Mouse (Mus musculus) midbrain, embryonic 12.5 days (tissue): ENCODE measurements around the gene Mad1l1. TPM values are rescaled to one million over a fixed set of nuclear protein-coding genes. Genes with fewer than 3 reads are reported as not detected.

ENCODE experiments used
- ATAC-seq: fragments of 200-750 bp; cut with Nextera tagmentation; 2 replicates; pipeline ENCODE4 v1.8.0; 2017; ENCODE audit warnings: low read depth, moderate TSS enrichment, moderate library complexity; ENCODE audit not compliant: low FRiP score
- H3K27ac ChIP-seq: fragments of 300-500 bp; sonication (generic); replicated peaks from 2 replicates; pipeline ENCODE4 v1.5.1; 2016; ENCODE audit warnings: mild to moderate bottlenecking
- H3K27me3 ChIP-seq: fragments of 300-500 bp; sonication (generic); 2 replicates; pipeline ENCODE4 v1.6.1; 2016; ENCODE audit warnings: mild to moderate bottlenecking
- H3K36me3 ChIP-seq: fragments of 300-500 bp; sonication (generic); 2 replicates; pipeline ENCODE4 v1.6.1; 2016
- H3K4me1 ChIP-seq: fragments of 300-500 bp; sonication (generic); 2 replicates; pipeline ENCODE4 v1.6.1; 2016
- H3K4me2 ChIP-seq: fragments of 300-500 bp; sonication (generic); replicated peaks from 2 replicates; pipeline ENCODE4 v1.6.1; 2016; ENCODE audit warnings: mild to moderate bottlenecking, moderate library complexity
- H3K4me3 ChIP-seq: fragments of 300-500 bp; sonication (generic); 2 replicates; pipeline ENCODE4 v1.5.1; 2016; ENCODE audit warnings: mild to moderate bottlenecking
- H3K9ac ChIP-seq: fragments of 300-500 bp; sonication (generic); replicated peaks from 2 replicates; pipeline ENCODE4 v1.6.1; 2016; ENCODE audit warnings: mild to moderate bottlenecking, moderate library complexity
- H3K9me3 ChIP-seq: fragments of 300-500 bp; sonication (generic); 2 replicates; pipeline ENCODE4 v1.6.1; 2016; ENCODE audit warnings: mild to moderate bottlenecking
- WGBS: fragments of 180-500 bp; shearing (Covaris S2); methylation state at CpG from one replicate; pipeline ENCODE4 v1.1.7; 2016; 5-methylcytosine and 5-hydroxymethylcytosine counted together
- polyA plus RNA-seq: library from polyadenylated mRNA; unstranded; fragments of >200 nt; fragmentation: Nextera tagmentation; extraction: Ambion mirVana; gene quantifications from 2 replicates; pipeline ENCODE4 v1.2.1, GENCODE M21; 2016

Gene Mad1l1
- polyA plus RNA-seq, 1 experiment from 2014 or later = 48.7 TPM

GRCm38 (mm10) chr5:140223070-140224053 is 98.0 kb downstream of the Mad1l1 start:
- H3K27me3 ChIP-seq = no peaks in the 10 kb centered on the region
- H3K27ac ChIP-seq = peak overlapping the region; percentile 79
- peaks cover 38% of the 10 kb centered on the region for H3K4me1 ChIP-seq
- H3K4me2 ChIP-seq = no peak overlapping the region
- no peak overlapping the region for H3K4me3 ChIP-seq
- WGBS = 23% methylated on average over 20 of the region's 20 CpGs
- no peaks in the 10 kb centered on the region for H3K9me3 ChIP-seq
- H3K36me3 ChIP-seq = no peaks in the 10 kb centered on the region
- H3K9ac ChIP-seq = no peak overlapping the region
- peak; percentile 77 for ATAC-seq

- Histone ChIP-seq H3K4me1 (peaks cover 31% of the 10 kb centered on the region), H3K27me3 (no peaks in the 10 kb centered on the region), H3K9me3 (no peaks in the 10 kb centered on the region), H3K4me2 (no peak overlapping the region), H3K9ac (no peak overlapping the region), H3K4me3 (no peak overlapping the region), H3K36me3 (no peaks in the 10 kb centered on the region), H3K27ac (no peak overlapping the region)
- no peak for ATAC-seq
- WGBS = 81% methylated on average over 3 of the region's 3 CpGs
Measured at GRCm38 (mm10) chr5:140221016-140221650, 100.2 kb downstream of the Mad1l1 start.

- Histone ChIP-seq H3K4me2 (no peak overlapping the region), H3K27ac (no peak overlapping the region), H3K36me3 (no peaks in the 10 kb centered on the region), H3K4me1 (peaks cover 30% of the 10 kb centered on the region), H3K27me3 (no peaks in the 10 kb centered on the region), H3K4me3 (no peak overlapping the region), H3K9ac (no peak overlapping the region), H3K9me3 (no peaks in the 10 kb centered on the region)
- 90% methylated on average over 1 of the region's 1 CpGs for WGBS
- ATAC-seq = no peak
Measured at GRCm38 (mm10) chr5:140219252-140219651, 102.1 kb downstream of the Mad1l1 start.

- Histone ChIP-seq H3K4me3 (no peak overlapping the region), H3K4me1 (peaks cover 16% of the 10 kb centered on the region), H3K9me3 (no peaks in the 10 kb centered on the region), H3K36me3 (no peaks in the 10 kb centered on the region), H3K27ac (no peak overlapping the region), H3K4me2 (no peak overlapping the region), H3K27me3 (no peaks in the 10 kb centered on the region), H3K9ac (no peak overlapping the region)
- no peak for ATAC-seq
- WGBS = 61% methylated on average over 2 of the region's 2 CpGs
Measured at GRCm38 (mm10) chr5:140217900-140218299, 103.5 kb downstream of the Mad1l1 start.

- Histone ChIP-seq H3K4me3 (no peak overlapping the region), H3K27ac (no peak overlapping the region), H3K36me3 (no peaks in the 10 kb centered on the region), H3K4me1 (peaks cover 11% of the 10 kb centered on the region), H3K27me3 (no peaks in the 10 kb centered on the region), H3K4me2 (no peak overlapping the region), H3K9ac (no peak overlapping the region), H3K9me3 (no peaks in the 10 kb centered on the region)
- ATAC-seq = no peak
- 75% methylated on average over 3 of the region's 3 CpGs for WGBS
Measured at GRCm38 (mm10) chr5:140217083-140217482, 104.3 kb downstream of the Mad1l1 start.

GRCm38 (mm10) chr5:140215471-140216087 is 105.8 kb downstream of the Mad1l1 start:
- no peak overlapping the region for H3K9ac ChIP-seq
- 80% methylated on average over 4 of the region's 4 CpGs for WGBS
- H3K4me1 ChIP-seq = peaks cover 8% of the 10 kb centered on the region; the same call in 1 of the 2 replicates
- H3K9me3 ChIP-seq = no peaks in the 10 kb centered on the region
- H3K27me3 ChIP-seq = no peaks in the 10 kb centered on the region
- no peak overlapping the region for H3K27ac ChIP-seq
- no peak for ATAC-seq
- no peaks in the 10 kb centered on the region for H3K36me3 ChIP-seq
- H3K4me2 ChIP-seq = no peak overlapping the region
- no peak overlapping the region for H3K4me3 ChIP-seq

GRCm38 (mm10) chr5:140213001-140213400 is 108.4 kb downstream of the Mad1l1 start:
- Histone ChIP-seq H3K4me3 (no peak overlapping the region), H3K36me3 (no peaks in the 10 kb centered on the region), H3K9me3 (no peaks in the 10 kb centered on the region), H3K27ac (no peak overlapping the region), H3K27me3 (no peaks in the 10 kb centered on the region), H3K4me2 (no peak overlapping the region), H3K9ac (no peak overlapping the region), H3K4me1 (peaks cover 16% of the 10 kb centered on the region)
- WGBS = 85% methylated on average over 4 of the region's 4 CpGs
- no peak for ATAC-seq

- H3K36me3 ChIP-seq = no peaks in the 10 kb centered on the region
- no peak overlapping the region for H3K4me2 ChIP-seq
- H3K9me3 ChIP-seq = no peaks in the 10 kb centered on the region
- no peak for ATAC-seq
- no peak overlapping the region for H3K4me3 ChIP-seq
- no peak overlapping the region for H3K27ac ChIP-seq
- no peak overlapping the region for H3K9ac ChIP-seq
- no peaks in the 10 kb centered on the region for H3K27me3 ChIP-seq
- WGBS = 85% methylated on average over 6 of the region's 6 CpGs
- H3K4me1 ChIP-seq = peaks cover 22% of the 10 kb centered on the region
Measured at GRCm38 (mm10) chr5:140210417-140211184, 110.8 kb downstream of the Mad1l1 start.

GRCm38 (mm10) chr5:140208743-140209409 is 112.5 kb downstream of the Mad1l1 start:
- peak overlapping the region; percentile 52 for H3K27ac ChIP-seq
- H3K36me3 ChIP-seq = no peaks in the 10 kb centered on the region
- no peak overlapping the region for H3K4me3 ChIP-seq
- no peak overlapping the region for H3K4me2 ChIP-seq
- 32% methylated on average over 19 of the region's 19 CpGs for WGBS
- no peaks in the 10 kb centered on the region for H3K9me3 ChIP-seq
- peak; percentile 58 for ATAC-seq
- no peaks in the 10 kb centered on the region for H3K27me3 ChIP-seq
- peaks cover 22% of the 10 kb centered on the region for H3K4me1 ChIP-seq
- H3K9ac ChIP-seq = no peak overlapping the region

- WGBS = 89% methylated on average over 19 of the region's 19 CpGs
Measured at GRCm38 (mm10) chr5:140206726-140207703, 114.3 kb downstream of the Mad1l1 start.

More at GRCm38 (mm10) chr5:140206726-140207703, 114.3 kb downstream of the Mad1l1 start:
- no peaks in the 10 kb centered on the region for H3K27me3 ChIP-seq
- no peaks in the 10 kb centered on the region for H3K36me3 ChIP-seq
- no peak overlapping the region for H3K4me3 ChIP-seq
- no peak overlapping the region for H3K27ac ChIP-seq
- H3K4me2 ChIP-seq = no peak overlapping the region
- no peaks in the 10 kb centered on the region for H3K9me3 ChIP-seq
- no peak overlapping the region for H3K9ac ChIP-seq
- no peak for ATAC-seq
- H3K4me1 ChIP-seq = peaks cover 22% of the 10 kb centered on the region
